Mouse (Mus musculus) layer of hippocampus, adult 9-11 months (tissue): ENCODE data around the gene Lenep.
A peak's percentile ranks its signal among the peaks of the same experiment; 100 is the strongest.

Experiments used
- DNase-seq: peaks from one replicate; pipeline ENCODE4 v3.0.0; 2022

The Lenep gene

GRCm38 (mm10) chr3:89367338-89367737 is 35.3 kb downstream of the Lenep start:
- DNase-seq = no peak

GRCm38 (mm10) chr3:89365486-89366414 is 36.8 kb downstream of the Lenep start:
- no peak for DNase-seq

DNA sequence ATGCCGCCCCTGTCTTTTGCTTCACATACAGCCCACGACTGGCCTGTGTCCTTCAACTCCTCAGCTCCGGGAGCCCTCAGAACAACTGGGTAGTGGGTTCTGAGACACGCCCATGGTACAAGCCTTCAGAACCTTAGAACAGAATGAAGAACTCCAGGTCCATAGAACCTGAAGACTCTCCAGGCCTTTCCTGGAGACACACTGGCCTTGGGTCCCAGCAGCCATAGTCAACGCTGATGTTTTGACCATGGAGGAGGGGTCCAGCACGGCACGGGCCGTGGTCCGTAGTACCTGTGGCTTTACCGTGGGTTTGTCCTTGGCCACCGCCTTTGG is 37.5 kb downstream of the Lenep start, which contains the start of gene Dcst1:
TSS of gene Dcst1 (minus strand) at position 101 of the 333 bp plus-strand sequence.
- DNase-seq = no peak

DNA sequence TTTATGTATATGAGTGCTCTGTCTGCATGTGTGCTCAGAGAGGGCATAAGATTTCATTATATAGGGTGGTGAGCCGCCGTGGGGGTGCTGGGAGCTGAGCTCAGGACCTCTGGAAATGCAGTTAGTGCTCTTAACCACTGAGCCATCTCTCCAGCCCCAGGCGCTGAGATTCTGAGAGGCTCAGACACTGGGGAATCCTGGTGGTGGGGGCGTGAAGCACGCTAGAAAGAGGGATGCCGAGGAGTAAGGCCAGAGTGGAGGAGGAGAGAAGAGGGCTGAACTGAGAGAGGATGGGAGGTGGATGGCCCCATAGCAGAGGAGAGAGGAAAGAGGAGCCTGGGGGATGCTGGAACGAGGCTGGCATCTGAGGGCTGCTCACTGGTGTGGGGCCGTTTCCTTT is 38.0 kb downstream of the Lenep start:
- DNase-seq = no peak

DNA sequence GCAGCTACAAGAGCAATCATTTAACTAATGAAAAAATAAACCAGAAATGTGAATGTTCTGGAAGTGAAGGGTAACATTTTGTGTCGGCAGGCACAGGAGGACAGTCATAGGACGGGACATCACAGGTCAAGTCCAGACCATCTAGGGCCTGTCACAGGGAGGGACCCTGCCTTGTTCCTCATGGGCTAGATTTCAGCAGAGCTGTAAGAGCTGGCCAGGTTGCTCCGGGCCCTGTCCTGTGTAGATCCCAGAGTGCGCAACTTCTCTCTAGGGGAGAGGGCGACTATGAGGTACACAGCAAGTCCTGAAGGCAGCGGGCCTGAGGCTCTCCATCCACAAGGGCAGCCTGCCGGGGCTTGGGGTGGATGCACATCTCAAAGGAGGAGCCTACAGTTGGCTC is 40.9 kb downstream of the Lenep start, which contains the start of gene Dcst2:
TSS of gene Dcst2 (plus strand) at position 301 of the 400 bp plus-strand sequence.
- DNase-seq = no peak

GRCm38 (mm10) chr3:89360237-89360636 is 42.4 kb downstream of the Lenep start:
- no peak for DNase-seq

- no peak for DNase-seq
Measured at GRCm38 (mm10) chr3:89359630-89360029, 43.0 kb downstream of the Lenep start.

DNA sequence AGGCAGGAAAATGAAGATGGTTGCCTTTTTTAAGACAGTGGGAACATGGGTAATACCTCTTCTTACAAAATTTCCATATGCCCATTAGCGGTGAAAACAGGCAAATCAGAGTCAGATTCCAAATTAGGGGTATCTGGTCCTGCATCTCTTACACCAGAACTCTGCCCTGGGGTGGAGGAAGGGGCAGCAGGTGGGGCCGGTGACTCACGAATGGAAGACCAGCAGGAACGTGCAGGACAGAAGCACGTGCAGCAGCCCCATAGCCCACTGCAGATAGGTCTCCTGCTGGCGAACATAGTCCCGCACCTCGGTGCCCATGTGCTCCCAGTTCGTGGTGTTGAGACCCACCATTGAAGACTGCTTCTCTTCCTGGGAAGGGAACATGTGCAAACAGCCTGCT is 46.6 kb downstream of the Lenep start:
- DNase-seq = no peak

DNA sequence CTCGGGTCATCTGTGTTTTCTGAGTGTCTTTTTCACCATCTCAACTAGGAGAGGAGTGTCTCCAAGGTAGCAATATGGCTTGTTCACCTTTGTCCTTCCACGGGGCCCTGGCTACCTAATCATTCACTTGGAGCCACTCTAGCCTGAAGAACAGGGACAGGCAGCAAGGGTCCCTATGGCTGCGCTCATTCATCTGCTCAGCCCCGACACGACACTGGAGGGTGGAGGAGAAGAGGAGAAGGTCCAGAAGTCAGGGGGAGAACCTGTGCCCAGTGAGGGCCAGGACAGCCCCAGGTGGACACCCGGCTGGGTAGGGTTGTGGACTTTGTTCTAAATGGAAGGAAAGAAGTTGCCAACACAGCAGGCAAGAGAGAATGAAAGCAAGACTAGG is 47.1 kb downstream of the Lenep start:
- no peak for DNase-seq

DNA sequence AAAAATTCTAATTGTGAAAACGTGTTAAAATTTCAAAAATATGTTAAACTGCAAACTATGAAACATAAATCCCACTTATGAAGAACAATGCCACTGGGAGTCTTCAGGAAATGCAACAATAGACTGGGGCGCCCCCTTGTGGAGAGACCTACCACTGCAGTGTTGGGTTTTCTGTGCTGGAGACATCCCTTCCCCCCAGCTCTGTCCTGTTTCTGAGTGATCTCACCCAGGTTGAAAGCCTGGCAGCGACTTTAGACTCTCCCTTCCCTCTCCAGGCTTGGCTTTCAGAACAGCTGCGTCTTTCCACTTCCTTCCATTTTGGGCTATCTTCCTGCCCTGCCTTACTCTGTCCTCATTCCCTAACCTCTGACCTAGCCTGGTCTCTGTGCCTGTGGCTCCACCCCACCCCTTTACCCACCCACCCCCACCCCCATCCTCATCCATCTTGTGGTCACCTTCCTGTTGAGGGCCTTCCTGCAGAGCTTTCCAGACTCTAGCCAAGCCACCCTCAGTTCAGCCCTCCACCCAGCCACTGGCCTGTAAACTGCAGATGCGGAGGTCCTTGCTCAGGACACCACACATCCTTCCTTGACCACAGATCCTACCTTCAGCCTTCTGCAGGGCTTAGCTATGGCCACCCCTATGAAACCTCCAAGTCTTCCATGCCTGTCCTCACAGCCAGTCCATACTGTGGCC is 47.6 kb downstream of the Lenep start:
- DNase-seq = peak; percentile 86

DNA sequence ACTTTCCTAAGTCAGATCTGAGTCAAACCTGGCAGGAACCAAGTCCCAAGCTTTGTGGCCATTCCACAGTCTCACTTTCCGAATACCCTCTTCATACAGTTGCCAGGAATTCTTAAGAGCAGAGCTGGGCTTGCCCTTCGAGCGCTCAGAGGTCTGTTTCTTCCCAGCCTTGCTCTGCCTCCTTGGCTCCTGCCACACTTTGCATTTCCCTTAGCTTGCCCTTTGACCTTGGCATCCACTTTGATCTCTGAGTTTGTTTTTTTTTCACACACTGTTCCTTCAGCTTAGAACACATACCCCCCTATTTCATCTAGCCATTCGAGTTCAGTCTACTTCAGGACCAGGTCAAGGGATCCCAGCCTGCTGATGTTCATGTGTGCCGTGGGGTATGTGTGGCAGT is 51.3 kb downstream of the Lenep start:
- DNase-seq = no peak
